Mouse (Mus musculus): ENCODE results near the gene Iqce.

The Iqce gene

GRCm38 (mm10) chr5:140702103-140702513, at the start of gene Iqce:
Iqce (minus strand) TSS chr5:140702378.
- peak; percentile 95 for DNase-seq (ENCODE audit: low read depth, low spot score)

GRCm38 (mm10) chr5:140750925-140751324, 48.7 kb upstream of the Iqce start:
- peak; percentile 70 for DNase-seq (ENCODE audit: low read depth, low spot score)

GRCm38 (mm10) chr5:140749062-140749875, 47.1 kb upstream of the Iqce start:
- DNase-seq (ENCODE audit: low read depth, low spot score), result peak; percentile 83

- no peak for DNase-seq (ENCODE audit: low read depth, low spot score)
These were observed 46.2 kb upstream of the Iqce start for GRCm38 (mm10) chr5:140748425-140748824.

DNA sequence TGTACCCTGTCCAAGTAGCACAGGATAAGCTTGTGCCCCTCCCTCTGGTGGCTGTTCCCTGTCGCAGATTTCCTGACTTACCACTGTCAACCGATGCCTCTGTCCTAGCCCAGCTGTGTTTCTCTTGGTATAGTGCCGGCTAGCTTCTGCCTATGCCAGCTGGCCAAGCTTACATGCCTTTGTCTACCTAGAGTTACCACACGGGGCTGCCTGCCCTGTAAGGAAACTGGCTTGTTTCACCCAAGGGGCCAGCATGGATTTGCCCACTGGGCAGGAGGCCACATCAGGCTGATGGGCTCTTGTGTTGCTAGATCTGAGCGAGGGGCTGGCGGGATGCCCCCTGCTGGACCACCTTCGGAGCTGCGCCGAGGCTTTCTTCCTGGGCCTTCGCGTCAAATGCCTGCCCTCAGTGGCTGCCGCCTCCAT, 41.5 kb upstream of the Iqce start:
- DNase-seq (ENCODE audit: low read depth, low spot score), result no peak

DNA sequence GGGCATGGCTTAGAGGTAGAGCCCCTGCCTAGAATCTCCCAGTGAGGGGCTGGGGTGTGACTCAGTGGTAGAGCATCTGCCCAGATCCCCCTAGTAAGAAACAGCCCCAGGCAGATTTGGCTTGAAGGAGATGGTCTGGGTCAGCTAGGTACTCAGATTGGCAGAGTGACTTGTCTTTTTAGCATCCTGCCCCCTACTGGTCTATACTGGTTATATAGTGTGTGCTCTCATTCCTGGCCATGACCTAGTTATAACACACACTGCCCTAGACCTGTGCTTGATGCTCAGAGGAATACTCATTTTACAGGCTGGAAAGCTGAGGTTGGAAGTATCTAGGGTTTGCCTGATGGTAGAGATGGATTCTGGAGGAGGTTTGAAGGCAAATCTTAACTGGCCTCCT, 39.7 kb upstream of the Iqce start:
- DNase-seq (ENCODE audit: low read depth, low spot score), result peak; percentile 54

- DNase-seq (ENCODE audit: low read depth, low spot score), result no peak
These were observed 38.9 kb upstream of the Iqce start for GRCm38 (mm10) chr5:140741040-140741439.

DNA sequence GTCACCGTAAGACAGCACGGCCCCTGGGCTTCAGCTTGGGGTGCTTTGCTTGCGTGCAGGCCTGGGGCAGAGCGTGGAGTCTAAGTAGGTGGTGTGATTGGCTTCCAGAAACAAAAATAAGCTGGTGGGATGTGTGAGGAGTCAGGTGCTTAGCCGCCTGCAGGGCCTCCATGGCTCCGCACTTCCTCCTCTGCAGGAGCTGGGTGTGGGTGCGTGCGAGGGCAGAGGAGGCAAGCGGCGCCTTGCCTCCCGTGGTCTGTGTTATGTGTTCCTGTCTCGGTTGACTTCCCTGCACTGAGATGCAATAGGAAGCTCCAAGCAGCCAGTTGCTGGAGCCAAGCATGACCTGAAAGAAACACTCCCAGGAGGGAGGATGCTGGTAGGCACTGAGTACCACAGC, 37.6 kb upstream of the Iqce start:
- DNase-seq (ENCODE audit: low read depth, low spot score), result no peak

GRCm38 (mm10) chr5:140736166-140736565, 34.0 kb upstream of the Iqce start:
- DNase-seq (ENCODE audit: low read depth, low spot score), result peak; percentile 45

- peak; percentile 73 for DNase-seq (ENCODE audit: low read depth, low spot score)
These were observed 33.1 kb upstream of the Iqce start for GRCm38 (mm10) chr5:140735297-140735696.

DNA sequence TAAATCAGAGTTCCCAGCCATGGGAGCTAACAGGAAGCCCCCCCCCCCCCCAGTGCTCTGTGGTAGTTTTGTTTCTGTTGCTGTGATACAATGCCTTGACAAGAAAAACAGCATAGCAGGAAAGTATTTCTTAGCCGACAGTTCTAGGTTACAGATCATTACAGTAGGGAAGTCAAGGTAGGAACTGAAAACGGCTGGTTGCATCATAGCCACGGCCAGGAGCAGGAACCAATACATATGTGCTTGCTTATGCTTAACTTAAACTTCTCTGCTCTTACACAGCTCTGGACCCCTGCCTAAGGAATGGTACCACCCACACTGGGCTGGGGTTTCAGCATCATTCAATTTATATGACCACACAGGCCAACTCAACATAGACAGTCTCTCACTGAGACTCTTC, 31.2 kb upstream of the Iqce start:
- peak; percentile 30 for DNase-seq (ENCODE audit: low read depth, low spot score)

- peak; percentile 63 for DNase-seq (ENCODE audit: low read depth, low spot score)
These were observed 30.0 kb upstream of the Iqce start for GRCm38 (mm10) chr5:140732195-140732594.

- DNase-seq (ENCODE audit: low read depth, low spot score), result no peak
These were observed 29.0 kb upstream of the Iqce start for GRCm38 (mm10) chr5:140731040-140731797.

- no peak for DNase-seq (ENCODE audit: low read depth, low spot score)
These were observed 25.0 kb upstream of the Iqce start for GRCm38 (mm10) chr5:140726946-140727740.

DNA sequence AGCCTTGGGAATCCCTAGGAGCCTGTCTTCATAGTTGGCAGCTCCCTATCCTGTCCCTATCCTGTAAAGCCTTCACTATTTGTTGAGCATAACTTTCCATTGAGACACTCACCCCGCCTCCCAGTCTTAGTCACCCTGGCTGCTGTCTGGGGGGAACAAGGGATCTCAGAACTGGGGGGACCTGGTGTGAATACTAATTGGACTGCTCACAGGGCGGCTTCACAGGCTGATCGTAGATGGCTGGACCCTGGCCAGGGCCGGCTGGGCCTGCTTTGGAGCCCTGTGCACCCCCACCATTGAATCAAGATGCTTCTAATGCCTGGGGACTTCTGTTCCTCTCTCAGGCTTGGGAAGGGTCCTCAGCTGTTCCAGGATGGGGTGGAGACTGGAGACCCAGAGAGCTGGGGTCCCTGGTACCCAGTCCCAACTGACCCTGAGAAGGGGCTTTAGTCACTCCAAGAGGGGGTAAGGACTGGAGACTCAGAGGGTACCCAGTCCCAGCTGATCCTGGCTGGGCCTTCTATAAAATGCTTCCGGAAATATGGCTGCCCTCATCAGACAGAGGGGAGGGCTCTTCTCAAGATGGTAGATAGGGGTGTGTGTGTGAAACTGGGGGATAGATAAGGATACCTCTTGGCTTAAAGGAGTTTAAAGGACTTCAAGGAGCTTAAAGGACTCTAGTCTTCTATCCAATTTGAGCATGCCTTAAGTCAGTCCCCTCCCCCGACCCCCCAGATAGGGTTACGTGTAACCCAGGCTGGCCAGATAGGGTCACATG, 24.1 kb upstream of the Iqce start:
- no peak for DNase-seq (ENCODE audit: low read depth, low spot score)

DNA sequence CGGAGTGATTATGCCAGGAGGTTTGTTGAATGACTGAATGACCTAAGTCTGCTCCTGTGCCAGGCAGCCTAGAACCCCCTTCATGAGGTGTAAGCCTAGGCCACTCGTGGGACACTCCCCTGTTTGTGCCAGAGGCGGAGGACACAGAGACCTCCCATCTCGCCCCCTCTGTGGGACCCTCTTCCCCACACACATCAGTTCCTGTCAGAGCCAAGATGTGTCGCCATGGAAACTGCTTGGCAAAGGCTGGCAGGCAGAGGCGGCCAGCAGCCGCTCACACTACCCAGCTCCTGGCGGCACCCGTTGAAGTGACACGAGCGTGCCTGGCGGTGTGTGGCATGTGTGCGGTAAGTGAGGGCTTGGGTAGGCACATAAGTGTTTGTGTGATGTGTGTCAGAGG, 21.6 kb upstream of the Iqce start, which contains the start of gene Amz1:
Gene Amz1 (plus strand): TSS at position 306 of the 400 bp plus-strand sequence.
- DNase-seq (ENCODE audit: low read depth, low spot score), result no peak

GRCm38 (mm10) chr5:140722121-140722520, 19.9 kb upstream of the Iqce start:
- DNase-seq (ENCODE audit: low read depth, low spot score), result no peak

GRCm38 (mm10) chr5:140720773-140721172, 18.6 kb upstream of the Iqce start:
- no peak for DNase-seq (ENCODE audit: low read depth, low spot score)

GRCm38 (mm10) chr5:140711040-140711439, 8.9 kb upstream of the Iqce start:
- no peak for DNase-seq (ENCODE audit: low read depth, low spot score)

- no peak for DNase-seq (ENCODE audit: low read depth, low spot score)
These were observed 8.1 kb upstream of the Iqce start for GRCm38 (mm10) chr5:140710315-140710714.
